Mouse (Mus musculus): ENCODE results near the gene Polr3k. TPM values are rescaled to one million over a fixed set of nuclear protein-coding genes. Genes with fewer than 3 reads are reported as not detected.
A peak's percentile ranks its signal among the peaks of the same experiment; 100 is the strongest.

Polr3k gene
- polyA plus RNA-seq, 1 experiment from 2014 or later = 88.5 TPM

DNA sequence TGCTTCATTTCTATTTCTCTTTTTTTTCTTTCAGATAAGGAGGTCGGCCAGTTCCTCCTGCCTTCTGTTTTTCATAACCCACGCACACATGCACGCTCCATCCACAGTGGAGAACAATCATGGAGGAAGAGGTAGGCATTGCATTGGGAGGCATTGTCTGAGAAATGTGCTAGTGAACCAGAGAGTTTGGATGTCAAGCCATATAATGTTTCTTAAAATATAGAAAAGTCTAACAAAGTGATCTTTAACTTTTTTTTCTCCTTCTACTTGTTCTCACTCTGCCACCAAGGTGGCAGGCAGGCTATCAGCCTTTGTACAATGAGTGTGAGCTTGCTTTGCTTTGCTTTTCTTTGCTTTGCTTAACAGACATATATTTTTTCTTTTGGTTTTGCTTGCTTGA is 53.7 kb downstream of the Polr3k start:
- H3K9me3 ChIP-seq = 0 out of 2 replicates have a peak, but pooled peaks cover 2% of the 10 kb centered on the region
- no peaks in the 10 kb centered on the region for H3K36me3 ChIP-seq
- H3K27ac ChIP-seq (replicated peaks) = no peak overlapping the region
- H3K4me2 ChIP-seq = no peak overlapping the region
- ATAC-seq (ENCODE audit: low read depth) = no peak
- H3K9ac ChIP-seq = no peak overlapping the region
- H3K4me3 ChIP-seq = no peak overlapping the region
- no peaks in the 10 kb centered on the region for H3K27me3 ChIP-seq
- WGBS = 50% methylated on average over 3 of the region's 3 CpGs
- no peaks in the 10 kb centered on the region for H3K4me1 ChIP-seq (replicated peaks)

DNA sequence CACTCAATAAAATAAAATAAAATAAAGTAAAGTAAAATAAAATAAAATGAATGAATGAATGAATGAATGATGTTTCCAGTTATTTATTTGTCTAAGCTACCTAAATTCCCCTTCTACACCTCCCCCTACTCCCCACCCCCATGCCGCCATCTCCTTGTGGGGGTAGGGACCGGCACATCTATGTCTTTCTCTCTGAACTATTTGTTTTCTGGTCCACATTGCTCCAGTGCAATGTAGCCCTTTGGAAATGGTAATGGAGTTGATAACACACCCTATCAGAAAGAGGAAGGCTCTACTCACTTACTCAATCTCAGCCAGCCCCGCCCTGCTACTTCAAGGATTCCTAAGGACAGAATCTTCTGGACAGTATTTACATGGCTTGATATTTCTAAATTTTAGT is 54.4 kb downstream of the Polr3k start:
- peak; percentile 94 for ATAC-seq (ENCODE audit: low read depth)
- H3K4me1 ChIP-seq (replicated peaks) = no peaks in the 10 kb centered on the region
- H3K27ac ChIP-seq (replicated peaks) = no peak overlapping the region
- no peak overlapping the region for H3K4me2 ChIP-seq
- WGBS = 46% methylated on average over 3 of the region's 3 CpGs
- no peaks in the 10 kb centered on the region for H3K36me3 ChIP-seq
- H3K4me3 ChIP-seq = no peak overlapping the region
- no peak overlapping the region for H3K9ac ChIP-seq
- H3K27me3 ChIP-seq = no peaks in the 10 kb centered on the region
- H3K9me3 ChIP-seq = 0 out of 2 replicates have a peak, but pooled peaks cover 2% of the 10 kb centered on the region

Other genes with a start within 250 kb of the Polr3k start
- not detected in 2 replicates for gene Gm29797, start 207.3 kb upstream of the Polr3k start, polyA plus RNA-seq (2015; fragmentation: Nextera tagmentation; extraction: Ambion mirVana)
- 18.9 and 22.2 TPM in 2 replicates for gene Sox18, start 192.7 kb upstream of the Polr3k start, polyA plus RNA-seq (2015; fragmentation: Nextera tagmentation; extraction: Ambion mirVana)
- 33.9 and 37.8 TPM in 2 replicates for gene Tcea2, start 184.0 kb upstream of the Polr3k start, polyA plus RNA-seq (2015; fragmentation: Nextera tagmentation; extraction: Ambion mirVana)
- 42.7 and 49.2 TPM in 2 replicates for gene Rgs19, start 170.4 kb upstream of the Polr3k start, polyA plus RNA-seq (2015; fragmentation: Nextera tagmentation; extraction: Ambion mirVana)
- gene Lkaaear1, start 165.9 kb upstream of the Polr3k start, polyA plus RNA-seq (2015; fragmentation: Nextera tagmentation; extraction: Ambion mirVana) = not detected in 2 replicates
- gene Oprl1, start 149.3 kb upstream of the Polr3k start, polyA plus RNA-seq (2015; fragmentation: Nextera tagmentation; extraction: Ambion mirVana) = 63.8 and 64.0 TPM in 2 replicates
- 44.9 and 52.5 TPM in 2 replicates for gene Myt1, start 101.0 kb upstream of the Polr3k start, polyA plus RNA-seq (2015; fragmentation: Nextera tagmentation; extraction: Ambion mirVana)
- gene Pcmtd2, start 26.5 kb upstream of the Polr3k start, polyA plus RNA-seq (2015; fragmentation: Nextera tagmentation; extraction: Ambion mirVana) = 33.2 and 38.3 TPM in 2 replicates
- gene Gm14496, start 126.8 kb downstream of the Polr3k start, polyA plus RNA-seq (2015; fragmentation: Nextera tagmentation; extraction: Ambion mirVana) = not detected in 2 replicates